Comparison of ENCODE assay signal across 8 mouse cellular contexts in the genomic region with DNA sequence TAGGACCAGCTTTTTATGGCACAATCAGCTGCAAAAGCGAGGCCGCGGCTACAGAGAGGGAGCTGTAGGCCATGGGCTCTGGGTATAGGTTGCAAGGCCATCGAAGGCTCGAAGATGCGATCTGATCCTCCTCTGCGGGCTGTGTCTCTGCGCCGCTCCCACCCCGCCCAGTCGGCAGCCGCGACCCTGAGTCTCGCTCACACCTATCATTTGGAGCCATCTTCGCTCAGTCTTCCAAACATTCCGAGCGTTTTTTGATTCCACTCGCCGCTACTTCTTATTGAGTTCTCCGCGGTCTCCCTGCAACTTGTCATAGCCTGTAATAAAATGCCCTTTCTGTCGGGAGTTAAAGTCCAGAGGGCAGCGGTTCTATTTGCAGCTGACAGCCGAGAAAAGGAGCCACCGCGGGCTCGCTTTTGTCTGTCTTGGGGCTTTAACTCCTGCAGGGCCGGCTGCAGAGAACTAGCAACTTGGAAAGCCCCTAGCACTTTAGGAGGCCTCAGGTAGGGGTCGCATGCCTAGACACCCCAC.
A peak's percentile ranks its signal among the peaks of the same experiment; 100 is the strongest.
DNase-seq lines count a peak whose midpoint lies in the region; ATAC-seq lines count a peak whose summit lies in the region.

No protein-coding gene starts in this region.

- H3K27me3 ChIP-seq in midbrain, embryonic 12.5 days: peaks cover 87% of the 10 kb centered on the region

- H3K27ac ChIP-seq in midbrain, embryonic 12.5 days (replicated peaks): no peak overlapping the region

- DNase-seq in gastrocnemius, postnatal 10 days: peak; percentile 8
- no peak for DNase-seq in gastrocnemius, adult 18-20 months (ENCODE audit: low spot score)
- peak; percentile 59 for DNase-seq in embryo, embryonic 11 days
- DNase-seq in kidney, adult 11 months: peak; percentile 37
- DNase-seq in T-cell, adult 2 months (ENCODE audit: low spot score): no peak
- DNase-seq in gastrocnemius, adult 8-10 months (ENCODE audit: low spot score in 2 of 2): no peak
- no peak for DNase-seq in B cell, adult 2 months

- H3K36me3 ChIP-seq in midbrain, embryonic 12.5 days: no peaks in the 10 kb centered on the region

- peaks cover 18% of the 10 kb centered on the region for H3K4me1 ChIP-seq in midbrain, embryonic 12.5 days

- WGBS in midbrain, embryonic 12.5 days: under 1% methylated on average over 29 of the region's 29 CpGs

- H3K4me3 ChIP-seq in midbrain, embryonic 12.5 days: peak overlapping the region; percentile 26

- H3K9me3 ChIP-seq in midbrain, embryonic 12.5 days: no peaks in the 10 kb centered on the region

- H3K4me2 ChIP-seq in midbrain, embryonic 12.5 days (replicated peaks): peak overlapping the region; percentile 49

- H3K9ac ChIP-seq in midbrain, embryonic 12.5 days (replicated peaks): peak overlapping the region; percentile 46; the same call in 1 of the 2 replicates

- no peak for ATAC-seq in midbrain, embryonic 12.5 days (ENCODE audit: low FRiP score, low read depth)

Comparison
In these comparisons a context has a peak if more than half of its experiments do, and no peak if none do; other contexts are left out.
1. DNase-seq: peak in gastrocnemius, postnatal 10 days (single experiment), embryo, embryonic 11 days (single experiment) and kidney, adult 11 months (single experiment); none in gastrocnemius, adult 18-20 months (single experiment), T-cell, adult 2 months (single experiment), gastrocnemius, adult 8-10 months (0 of 2) and B cell, adult 2 months (0 of 2).